Comparison of ENCODE assay signal across 15 mouse cellular contexts in genomic region chr16:84100444-84100843, GRCm38 (mm10).
"Had no signal": no experiment of that assay in that cellular context is flagged by ENCODE, and none has a peak within 500 bp of the region (broad histone marks: within the 10 kb centered on the region; RNA-seq: fewer than 3 reads in every experiment).

No protein-coding gene starts in this region.

- H3K4me1 ChIP-seq: limb, embryonic 10.5 days; limb, embryonic 13.5 days; liver, embryonic 13.5 days had no signal

- H3K4me3 ChIP-seq: limb, embryonic 10.5 days; limb, embryonic 13.5 days; liver, embryonic 13.5 days had no signal

- H3K36me3 ChIP-seq: limb, embryonic 10.5 days; limb, embryonic 13.5 days; liver, embryonic 13.5 days had no signal

- H3K4me2 ChIP-seq: limb, embryonic 13.5 days; liver, embryonic 13.5 days; midbrain, embryonic 11.5 days had no signal

- H3K9me3 ChIP-seq: limb, embryonic 10.5 days; limb, embryonic 13.5 days; liver, embryonic 13.5 days had no signal

- H3K27ac ChIP-seq: limb, embryonic 10.5 days; limb, embryonic 13.5 days; liver, embryonic 13.5 days had no signal

- DNase-seq: kidney, adult 18-20 months; kidney, adult 9 months; kidney, postnatal 14 days; kidney, postnatal 4 days; liver; liver, embryonic 13.5 days; lung, adult 2 months; lung, postnatal 14 days; lung, postnatal 4 days; thymus, adult 2 months; thymus, postnatal 14 days; thymus, postnatal 4 days had no signal

- H3K9ac ChIP-seq: limb, embryonic 13.5 days; liver, embryonic 13.5 days had no signal

- H3K27me3 ChIP-seq: limb, embryonic 13.5 days; liver, embryonic 13.5 days had no signal
